Mouse (Mus musculus): ENCODE data around the gene Tardbp. TPM values are rescaled to one million over a fixed set of nuclear protein-coding genes. Genes with fewer than 3 reads are reported as not detected.

The Tardbp gene
- total and polyA plus RNA-seq, 2 experiments from 2014 or later = 121 to 205 TPM

- no peaks in the 10 kb centered on the region for H3K9me3 ChIP-seq (ENCODE audit: low read length)
- H3K4me2 ChIP-seq (ENCODE audit: low read depth, low read length) = no peak overlapping the region
- WGBS = 87% methylated on average over 6 of the region's 6 CpGs
- ATAC-seq (no peak), DNase-seq (ENCODE audit: low spot score) (no peak)
- H3K9ac ChIP-seq (replicated peaks; ENCODE audit: low read length) = no peak overlapping the region
- H3K4me1 ChIP-seq (ENCODE audit: insufficient read depth, low read length) = peaks cover 5% of the 10 kb centered on the region; the same call in 1 of the 2 replicates
- no peak overlapping the region for H3K4me3 ChIP-seq (ENCODE audit: low read length)
- H3K27ac ChIP-seq = no peak overlapping the region
- H3K27me3 ChIP-seq (ENCODE audit: insufficient read depth, low read length) = no peaks in the 10 kb centered on the region
- H3K36me3 ChIP-seq (ENCODE audit: insufficient read depth, low read length) = peaks cover 27% of the 10 kb centered on the region
- TF ChIP-seq CTCF (IDR thresholded peaks at IDR 0.05; ENCODE audit: low read depth) = no peak
Measured at GRCm38 (mm10) chr4:148595916-148596315, 30.9 kb downstream of the Tardbp start.

DNA sequence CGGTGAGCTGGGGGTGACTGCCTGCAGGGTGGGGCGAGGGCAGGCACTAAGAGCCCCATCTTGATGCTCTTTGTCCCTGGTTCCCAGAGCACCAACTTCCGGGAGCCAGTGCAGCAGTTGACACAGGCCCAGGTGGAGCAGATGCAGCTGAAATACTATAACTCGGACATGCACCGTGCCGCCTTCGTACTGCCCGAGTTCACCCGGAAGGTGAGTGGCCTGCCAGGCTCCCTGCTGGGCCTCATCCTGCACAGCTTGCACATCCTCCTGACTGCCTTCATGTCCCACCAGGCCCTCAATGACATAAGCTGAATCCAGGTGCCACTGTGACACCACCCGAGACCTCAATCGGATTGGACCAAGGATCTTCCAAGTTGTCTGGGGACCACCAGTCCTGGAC lies 32.8 kb downstream of the Tardbp start:
- Histone ChIP-seq H3K27me3 (ENCODE audit: insufficient read depth, low read length) (no peaks in the 10 kb centered on the region), H3K27ac (no peak overlapping the region), H3K4me3 (ENCODE audit: low read length) (no peak overlapping the region), H3K4me2 (ENCODE audit: low read depth, low read length) (no peak overlapping the region), H3K9ac (replicated peaks; ENCODE audit: low read length) (no peak overlapping the region), H3K36me3 (ENCODE audit: insufficient read depth, low read length) (peaks cover 27% of the 10 kb centered on the region), H3K4me1 (ENCODE audit: insufficient read depth, low read length) (peaks cover 5% of the 10 kb centered on the region; the same call in 1 of the 2 replicates), H3K9me3 (ENCODE audit: low read length) (no peaks in the 10 kb centered on the region)
- WGBS = 93% methylated on average over 11 of the region's 11 CpGs
- ATAC-seq (no peak), DNase-seq (ENCODE audit: low spot score) (no peak)
- TF ChIP-seq CTCF (IDR thresholded peaks at IDR 0.05; ENCODE audit: low read depth) = no peak

DNA sequence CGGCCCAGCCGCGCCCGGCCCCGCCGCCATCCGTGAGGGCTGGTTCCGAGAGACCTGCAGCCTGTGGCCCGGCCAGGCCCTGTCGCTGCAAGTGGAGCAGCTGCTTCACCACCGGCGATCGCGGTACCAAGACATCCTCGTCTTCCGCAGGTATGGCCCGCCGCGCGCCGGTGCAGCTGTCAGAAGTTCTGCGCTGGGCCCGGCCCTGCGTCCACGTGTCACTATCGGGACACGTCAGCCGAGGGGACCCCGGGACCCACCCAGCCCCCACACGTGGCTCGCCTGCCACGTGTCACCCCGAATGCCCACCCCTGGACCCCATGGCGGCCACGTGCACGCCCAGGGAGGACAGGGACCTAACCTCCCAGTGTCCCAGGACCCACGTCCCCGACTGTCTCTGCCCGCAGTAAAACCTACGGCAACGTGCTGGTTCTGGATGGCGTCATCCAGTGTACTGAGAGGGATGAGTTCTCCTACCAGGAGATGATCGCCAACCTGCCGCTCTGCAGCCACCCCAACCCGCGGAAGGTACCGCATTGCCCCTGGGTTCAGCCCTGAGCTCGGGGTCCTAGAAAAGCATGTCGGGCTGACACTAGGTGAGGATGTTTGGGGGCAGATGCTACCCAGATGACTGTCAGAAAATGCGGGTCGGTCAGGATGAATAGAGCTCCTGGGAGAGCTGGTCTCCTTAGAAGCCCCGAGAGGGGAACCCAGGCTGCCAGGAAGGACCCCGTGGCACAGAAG lies 35.0 kb downstream of the Tardbp start:
- Histone ChIP-seq H3K9me3 (ENCODE audit: low read length) (no peaks in the 10 kb centered on the region), H3K4me2 (ENCODE audit: low read depth, low read length) (peak overlapping the region; percentile 86), H3K27ac (peak overlapping the region; percentile 61; the same call in 1 of the 2 replicates), H3K9ac (replicated peaks; ENCODE audit: low read length) (peak overlapping the region; percentile 62), H3K36me3 (ENCODE audit: insufficient read depth, low read length) (peaks cover 27% of the 10 kb centered on the region), H3K4me3 (ENCODE audit: low read length) (peak overlapping the region; percentile 82), H3K4me1 (ENCODE audit: insufficient read depth, low read length) (peaks cover 5% of the 10 kb centered on the region; the same call in 1 of the 2 replicates), H3K27me3 (ENCODE audit: insufficient read depth, low read length) (no peaks in the 10 kb centered on the region)
- under 1% methylated on average over 52 of the region's 53 CpGs for WGBS
- no peak for TF ChIP-seq CTCF (IDR thresholded peaks at IDR 0.05; ENCODE audit: low read depth)
- ATAC-seq = peak; percentile 52
- DNase-seq (ENCODE audit: low spot score) = peak; percentile 61

DNA sequence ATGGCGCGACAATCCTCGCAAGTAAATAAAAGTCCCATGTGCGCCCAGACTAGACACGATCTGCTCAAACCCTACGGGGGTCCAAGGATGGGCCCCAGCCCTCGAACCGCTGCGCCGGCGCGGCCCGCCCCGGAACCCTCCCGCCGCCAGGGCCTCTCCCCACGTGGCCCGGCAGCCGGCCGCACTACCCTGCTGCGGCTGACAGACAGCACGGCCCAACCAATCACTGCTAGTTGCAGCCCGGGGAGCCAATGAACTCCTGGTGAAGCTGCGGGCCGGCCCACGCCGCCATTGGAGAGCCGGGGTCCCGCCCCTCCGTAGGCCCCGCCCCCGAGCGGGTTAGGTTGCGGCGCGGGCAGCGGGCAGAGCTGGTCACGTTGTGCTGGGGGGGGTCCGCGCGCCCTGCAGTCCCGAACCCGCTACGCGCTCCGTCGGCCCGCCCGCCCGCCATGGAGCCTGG lies 35.6 kb downstream of the Tardbp start, which contains the start of gene Srm:
Gene Srm, plus strand, starts transcription at position 333 of the 460 bp plus-strand sequence.
- Histone ChIP-seq H3K4me1 (ENCODE audit: insufficient read depth, low read length) (peaks cover 5% of the 10 kb centered on the region; the same call in 1 of the 2 replicates), H3K27me3 (ENCODE audit: insufficient read depth, low read length) (no peaks in the 10 kb centered on the region), H3K9me3 (ENCODE audit: low read length) (no peaks in the 10 kb centered on the region), H3K9ac (replicated peaks; ENCODE audit: low read length) (peak within 1 kb of the TSS; percentile 62), H3K27ac (peak within 1 kb of the TSS; percentile 70), H3K36me3 (ENCODE audit: insufficient read depth, low read length) (peaks cover 23% of the 10 kb centered on the region), H3K4me2 (ENCODE audit: low read depth, low read length) (peak within 1 kb of the TSS; percentile 86), H3K4me3 (ENCODE audit: low read length) (peak within 1 kb of the TSS; percentile 82)
- peak; percentile 99 for ATAC-seq
- under 1% methylated on average over 43 of the region's 50 CpGs for WGBS
- TF ChIP-seq CTCF (IDR thresholded peaks at IDR 0.05; ENCODE audit: low read depth) = no peak
- peak; percentile 99 for DNase-seq (ENCODE audit: low spot score)

- peak; percentile 49 for DNase-seq (ENCODE audit: low spot score)
- no peak for ATAC-seq
- Histone ChIP-seq H3K36me3 (ENCODE audit: insufficient read depth, low read length) (peaks cover 18% of the 10 kb centered on the region), H3K9ac (replicated peaks; ENCODE audit: low read length) (peak overlapping the region; percentile 37; the same call in 1 of the 2 replicates), H3K4me2 (ENCODE audit: low read depth, low read length) (peak overlapping the region; percentile 86), H3K4me3 (ENCODE audit: low read length) (peak overlapping the region; percentile 82), H3K9me3 (ENCODE audit: low read length) (no peaks in the 10 kb centered on the region), H3K27me3 (ENCODE audit: insufficient read depth, low read length) (no peaks in the 10 kb centered on the region), H3K27ac (peak overlapping the region; percentile 70), H3K4me1 (ENCODE audit: insufficient read depth, low read length) (peaks cover 5% of the 10 kb centered on the region; the same call in 1 of the 2 replicates)
- 5% methylated on average over 18 of the region's 18 CpGs for WGBS
- 0 out of 2 replicates have a peak, but pooled peaks have one; percentile 7 for TF ChIP-seq CTCF (IDR thresholded peaks at IDR 0.05; ENCODE audit: low read depth)
Measured at GRCm38 (mm10) chr4:148590421-148591170, 36.2 kb downstream of the Tardbp start.

DNA sequence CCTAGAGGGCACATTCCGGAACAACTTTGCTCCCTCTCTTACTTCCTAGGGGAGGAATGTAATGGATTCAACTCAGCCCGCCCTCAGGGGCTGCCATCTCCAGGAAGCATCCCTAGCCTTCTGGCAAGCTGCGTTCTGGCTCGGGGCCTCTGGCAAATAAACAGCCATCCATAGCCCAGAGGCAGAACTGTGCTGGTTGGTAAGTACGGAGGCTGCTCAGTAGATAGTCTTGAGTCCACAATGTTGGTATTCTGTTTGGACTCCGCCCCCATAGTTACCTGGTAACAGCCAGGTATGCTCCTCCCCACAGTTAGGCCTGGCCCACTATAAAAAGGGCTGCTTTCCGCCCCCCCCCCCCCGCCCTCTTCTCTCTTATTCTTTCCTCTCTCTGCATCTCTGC lies 37.3 kb downstream of the Tardbp start:
- Histone ChIP-seq H3K9ac (replicated peaks; ENCODE audit: low read length) (no peak overlapping the region), H3K27me3 (ENCODE audit: insufficient read depth, low read length) (no peaks in the 10 kb centered on the region), H3K36me3 (ENCODE audit: insufficient read depth, low read length) (peaks cover 9% of the 10 kb centered on the region), H3K9me3 (ENCODE audit: low read length) (no peaks in the 10 kb centered on the region), H3K27ac (no peak overlapping the region), H3K4me3 (ENCODE audit: low read length) (no peak overlapping the region), H3K4me2 (ENCODE audit: low read depth, low read length) (no peak overlapping the region), H3K4me1 (ENCODE audit: insufficient read depth, low read length) (peaks cover 5% of the 10 kb centered on the region; the same call in 1 of the 2 replicates)
- TF ChIP-seq CTCF (IDR thresholded peaks at IDR 0.05; ENCODE audit: low read depth) = no peak
- DNase-seq (ENCODE audit: low spot score) (no peak), ATAC-seq (no peak)
- 53% methylated on average over 7 of the region's 8 CpGs for WGBS
